In genomic region chr3:60126564-60126963, GRCm38 (mm10) we compare ENCODE assay signal across 20 mouse cellular contexts. TPM values are rescaled to one million over a fixed set of nuclear protein-coding genes. Genes with fewer than 3 reads are reported as not detected.
"Had no signal": no experiment of that assay in that cellular context is flagged by ENCODE, and none has a peak within 500 bp of the region (broad histone marks: within the 10 kb centered on the region; RNA-seq: fewer than 3 reads in every experiment).

No protein-coding gene starts in this region.

- H3K9me3 ChIP-seq: neural tube, embryonic 12.5 days; neural tube, embryonic 13.5 days; neural tube, embryonic 15.5 days; stomach, embryonic 15.5 days had no signal

- H3K27ac ChIP-seq: neural tube, embryonic 12.5 days; neural tube, embryonic 13.5 days; neural tube, embryonic 15.5 days; stomach, embryonic 15.5 days; stomach, postnatal 0 days had no signal

- DNase-seq: retina, postnatal 1 day; right cerebral cortex, adult 18-20 months; right cerebral cortex, postnatal 14 days; right cerebral cortex, postnatal 25 days; right cerebral cortex, postnatal 4 days; spleen, adult 18-20 months; thymus, adult 18-20 months; thymus, adult 2 months; thymus, postnatal 14 days; thymus, postnatal 25 days; thymus, postnatal 36 days; thymus, postnatal 4 days had no signal

- H3K4me3 ChIP-seq: neural tube, embryonic 12.5 days; neural tube, embryonic 13.5 days; neural tube, embryonic 15.5 days; stomach, embryonic 15.5 days had no signal

- H3K9ac ChIP-seq: neural tube, embryonic 12.5 days; neural tube, embryonic 13.5 days; neural tube, embryonic 15.5 days; stomach, embryonic 15.5 days had no signal

- H3K4me1 ChIP-seq: neural tube, embryonic 15.5 days; stomach, embryonic 15.5 days had no signal

- H3K27me3 ChIP-seq: neural tube, embryonic 12.5 days; neural tube, embryonic 13.5 days; neural tube, embryonic 15.5 days; stomach, embryonic 15.5 days had no signal

- H3K4me2 ChIP-seq: neural tube, embryonic 12.5 days; neural tube, embryonic 13.5 days; neural tube, embryonic 15.5 days; stomach, embryonic 15.5 days had no signal

- H3K36me3 ChIP-seq: neural tube, embryonic 12.5 days; neural tube, embryonic 13.5 days; neural tube, embryonic 15.5 days; stomach, embryonic 15.5 days had no signal

RNA-seq across cellular contexts. Expression of gene Sucnr1, which starts 44.9 kb away (rescaled TPM):
- total RNA-seq: neutrophil, adult 5-6 weeks had no signal
- polyA plus RNA-seq: neural tube, embryonic 12.5 days; neural tube, embryonic 13.5 days; neural tube, embryonic 14.5 days; neural tube, embryonic 15.5 days; stomach, embryonic 14.5 days had no signal
